Mouse (Mus musculus): ENCODE measurements at regions not wholly inside any gene's neighbourhood (a gene's known extent, or its start where the extent isn't known, plus 50 kb on each side); places are given as distances from the start of the nearest gene placed in this dataset.

DNA sequence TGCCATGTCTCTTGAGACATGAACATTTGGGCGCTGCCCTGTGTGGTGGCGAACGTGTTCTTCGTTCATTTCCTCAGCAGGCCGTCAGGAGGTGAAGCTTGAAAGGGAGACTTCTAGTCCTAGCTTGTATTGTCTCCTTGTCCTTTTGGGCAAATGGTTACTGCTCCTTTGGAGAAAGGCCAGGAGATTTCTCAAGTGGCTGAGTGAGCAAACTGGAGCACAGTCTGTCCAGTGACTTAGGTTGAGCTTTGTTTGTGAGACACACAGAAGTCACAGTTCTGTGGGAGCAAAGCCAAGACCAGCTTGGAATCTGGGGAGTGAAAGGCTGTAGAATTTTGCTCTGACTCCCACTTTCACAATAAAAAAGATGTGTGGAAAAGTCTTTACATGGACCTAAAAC lies 203.3 kb upstream of the Nampt start:
- H3K4me1 ChIP-seq: no peaks in the 10 kb centered on the region
- H3K4me3 ChIP-seq (replicated peaks): no peak overlapping the region
- no peak for ATAC-seq (ENCODE audit: low FRiP score)
- no peak overlapping the region for H3K9ac ChIP-seq (replicated peaks)
- WGBS: 84% methylated on average over 5 of the region's 5 CpGs
- no peaks in the 10 kb centered on the region for H3K27me3 ChIP-seq (replicated peaks)
- no peaks in the 10 kb centered on the region for H3K36me3 ChIP-seq
- no peak overlapping the region for H3K27ac ChIP-seq (replicated peaks)
- no peaks in the 10 kb centered on the region for H3K9me3 ChIP-seq (replicated peaks)
- H3K4me2 ChIP-seq: no peak overlapping the region

DNA sequence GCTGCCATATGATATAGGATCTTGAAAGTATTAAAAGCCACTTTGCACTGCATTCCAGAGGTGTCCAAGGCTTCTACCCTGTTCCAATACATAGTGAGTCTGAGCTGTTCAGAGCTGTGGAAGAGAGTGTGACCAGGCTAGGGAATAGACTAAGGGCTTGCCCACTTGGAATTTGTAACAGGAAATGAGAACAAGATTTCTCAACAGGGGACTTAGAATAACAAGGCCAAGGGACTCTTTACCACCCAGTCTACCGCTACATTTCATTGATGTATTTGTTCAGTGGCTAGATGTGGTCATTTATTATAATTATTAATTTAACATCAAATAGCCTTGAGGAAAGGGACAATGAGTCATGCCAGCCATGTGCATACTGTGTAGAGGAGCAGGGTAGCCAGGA lies 202.3 kb upstream of the Nampt start:
- Histone ChIP-seq H3K9ac (replicated peaks) (no peak overlapping the region), H3K27ac (replicated peaks) (no peak overlapping the region), H3K27me3 (replicated peaks) (no peaks in the 10 kb centered on the region), H3K36me3 (no peaks in the 10 kb centered on the region), H3K4me3 (replicated peaks) (no peak overlapping the region), H3K9me3 (replicated peaks) (no peaks in the 10 kb centered on the region), H3K4me1 (no peaks in the 10 kb centered on the region), H3K4me2 (no peak overlapping the region)
- ATAC-seq (ENCODE audit: low FRiP score): no peak
- WGBS: 72% methylated on average over 1 of the region's 1 CpGs

DNA sequence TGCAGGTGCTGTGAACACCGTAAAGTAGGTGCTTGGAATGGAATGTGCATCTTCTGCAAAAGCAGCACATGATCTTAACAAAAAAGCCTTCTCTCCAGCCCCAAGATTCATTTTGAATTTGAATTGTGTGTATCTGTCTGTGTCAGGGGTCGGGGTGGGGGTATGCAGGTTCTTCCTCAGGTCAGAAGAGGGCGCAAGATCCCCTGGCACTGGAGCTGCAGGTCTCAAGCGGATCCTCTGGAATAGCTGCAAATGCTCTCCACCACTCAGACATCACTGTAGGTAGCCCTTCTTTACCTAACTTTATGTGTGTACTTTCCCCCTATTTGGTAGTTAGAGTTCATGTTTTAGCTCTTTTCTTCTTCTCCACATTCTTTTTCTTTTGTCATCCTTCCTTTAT lies 199.5 kb upstream of the Nampt start:
- WGBS: 70% methylated on average over 4 of the region's 4 CpGs
- no peak for ATAC-seq (ENCODE audit: low FRiP score)
- H3K27ac ChIP-seq (replicated peaks): no peak overlapping the region
- no peaks in the 10 kb centered on the region for H3K36me3 ChIP-seq
- no peaks in the 10 kb centered on the region for H3K9me3 ChIP-seq (replicated peaks)
- no peak overlapping the region for H3K4me3 ChIP-seq (replicated peaks)
- H3K27me3 ChIP-seq (replicated peaks): no peaks in the 10 kb centered on the region
- H3K9ac ChIP-seq (replicated peaks): no peak overlapping the region
- no peaks in the 10 kb centered on the region for H3K4me1 ChIP-seq
- H3K4me2 ChIP-seq: no peak overlapping the region

DNA sequence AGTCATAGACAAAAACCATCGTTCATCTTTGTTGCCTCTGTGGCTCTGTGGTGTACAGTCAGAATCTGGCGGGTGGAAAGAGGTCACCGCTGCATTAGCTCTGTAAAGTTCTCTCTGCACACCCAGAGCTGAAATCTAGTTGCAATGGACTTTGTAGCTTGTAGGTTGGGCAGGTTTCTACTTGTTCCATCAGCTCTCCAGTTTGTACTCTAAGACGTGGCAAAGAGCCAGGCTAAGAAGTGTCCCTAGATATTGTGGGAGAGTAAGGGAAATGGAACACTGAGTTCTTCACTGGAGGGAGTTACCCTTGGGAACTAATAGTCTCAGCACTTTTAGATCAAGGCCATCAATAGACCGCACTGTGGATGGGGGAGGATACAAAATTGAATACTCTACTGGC lies 197.6 kb upstream of the Nampt start:
- 93% methylated on average over 5 of the region's 5 CpGs for WGBS

DNA sequence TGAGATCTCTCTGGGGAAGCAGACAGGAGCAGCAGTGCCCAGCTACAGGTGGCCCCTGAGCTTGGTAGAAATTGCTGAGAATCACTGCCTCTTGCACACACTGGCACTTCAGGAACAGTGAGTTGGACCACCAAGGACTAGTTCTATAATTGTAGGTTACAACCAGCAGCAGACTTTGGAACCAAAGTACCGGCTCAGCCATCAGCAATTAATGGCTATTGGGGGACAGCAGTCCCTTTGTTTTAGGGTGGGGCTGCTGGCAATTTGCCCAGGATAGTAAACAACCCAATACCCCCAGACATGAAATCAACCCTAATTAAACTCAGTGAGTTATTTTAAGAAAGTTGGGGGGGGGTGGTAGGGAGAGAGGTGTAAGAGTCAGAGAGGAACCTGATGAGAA lies 190.8 kb upstream of the Nampt start:
- Histone ChIP-seq H3K4me2 (no peak overlapping the region), H3K9ac (replicated peaks) (no peak overlapping the region), H3K4me1 (no peaks in the 10 kb centered on the region), H3K9me3 (replicated peaks) (no peaks in the 10 kb centered on the region), H3K27ac (replicated peaks) (no peak overlapping the region), H3K27me3 (replicated peaks) (no peaks in the 10 kb centered on the region), H3K36me3 (no peaks in the 10 kb centered on the region), H3K4me3 (replicated peaks) (no peak overlapping the region)
- 26% methylated on average over 1 of the region's 1 CpGs for WGBS
- ATAC-seq (ENCODE audit: low FRiP score): no peak

More for the DNA sequence above, 197.6 kb upstream of the Nampt start:
- H3K9me3 ChIP-seq (replicated peaks): no peaks in the 10 kb centered on the region
- H3K4me3 ChIP-seq (replicated peaks): no peak overlapping the region
- no peak overlapping the region for H3K4me2 ChIP-seq
- no peaks in the 10 kb centered on the region for H3K36me3 ChIP-seq
- no peak for ATAC-seq (ENCODE audit: low FRiP score)
- H3K4me1 ChIP-seq: no peaks in the 10 kb centered on the region
- H3K9ac ChIP-seq (replicated peaks): no peak overlapping the region
- H3K27me3 ChIP-seq (replicated peaks): no peaks in the 10 kb centered on the region
- H3K27ac ChIP-seq (replicated peaks): no peak overlapping the region

DNA sequence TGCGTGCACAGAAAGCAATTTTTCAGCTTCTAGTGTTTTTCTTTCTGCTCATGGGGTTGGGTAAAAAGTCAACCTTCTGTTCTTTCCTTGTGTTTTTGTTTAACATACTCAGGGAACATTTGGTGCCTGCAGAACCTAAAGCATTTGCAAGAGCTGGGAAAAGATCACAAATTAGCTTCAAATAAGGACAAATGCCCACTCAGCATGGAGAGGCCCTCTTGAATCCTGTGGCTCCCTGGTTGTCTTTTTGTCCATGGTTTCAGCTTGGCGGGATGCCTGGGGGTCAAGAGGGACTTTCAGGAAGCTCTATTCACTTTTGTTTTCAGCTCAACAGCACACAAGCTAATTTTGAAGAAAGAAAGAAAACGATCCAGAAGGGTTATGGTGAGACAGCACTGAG lies 186.4 kb upstream of the Nampt start:
- H3K4me2 ChIP-seq: no peak overlapping the region
- no peaks in the 10 kb centered on the region for H3K9me3 ChIP-seq (replicated peaks)
- no peaks in the 10 kb centered on the region for H3K27me3 ChIP-seq (replicated peaks)
- no peak for ATAC-seq (ENCODE audit: low FRiP score)
- WGBS: 38% methylated on average over 3 of the region's 3 CpGs
- H3K27ac ChIP-seq (replicated peaks): no peak overlapping the region
- H3K9ac ChIP-seq (replicated peaks): no peak overlapping the region
- no peak overlapping the region for H3K4me3 ChIP-seq (replicated peaks)
- no peaks in the 10 kb centered on the region for H3K36me3 ChIP-seq
- peaks cover 2% of the 10 kb centered on the region; the same call in 1 of the 2 replicates for H3K4me1 ChIP-seq

DNA sequence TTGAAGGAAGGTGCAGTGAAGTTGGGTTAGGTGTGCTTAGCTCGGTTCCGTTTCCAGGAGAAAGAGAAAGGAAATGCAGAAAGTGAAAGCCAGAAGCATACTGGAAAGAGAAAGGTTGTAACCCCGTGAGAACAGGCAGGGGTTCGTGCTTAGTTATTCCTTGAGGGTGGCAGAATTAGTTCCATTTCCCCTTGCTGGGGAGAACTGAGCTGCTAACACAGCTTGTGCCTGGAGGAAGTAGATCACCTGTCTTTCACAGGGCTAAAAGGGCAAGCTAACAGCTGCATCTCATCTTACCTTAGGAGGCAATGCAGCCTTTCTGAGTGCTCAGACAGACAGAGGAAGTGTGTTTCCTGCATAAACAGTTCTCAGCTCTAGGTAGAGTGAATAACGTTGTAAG lies 184.3 kb upstream of the Nampt start:
- WGBS: 75% methylated on average over 5 of the region's 5 CpGs
- H3K27me3 ChIP-seq (replicated peaks): no peaks in the 10 kb centered on the region
- no peak overlapping the region for H3K9ac ChIP-seq (replicated peaks)

DNA sequence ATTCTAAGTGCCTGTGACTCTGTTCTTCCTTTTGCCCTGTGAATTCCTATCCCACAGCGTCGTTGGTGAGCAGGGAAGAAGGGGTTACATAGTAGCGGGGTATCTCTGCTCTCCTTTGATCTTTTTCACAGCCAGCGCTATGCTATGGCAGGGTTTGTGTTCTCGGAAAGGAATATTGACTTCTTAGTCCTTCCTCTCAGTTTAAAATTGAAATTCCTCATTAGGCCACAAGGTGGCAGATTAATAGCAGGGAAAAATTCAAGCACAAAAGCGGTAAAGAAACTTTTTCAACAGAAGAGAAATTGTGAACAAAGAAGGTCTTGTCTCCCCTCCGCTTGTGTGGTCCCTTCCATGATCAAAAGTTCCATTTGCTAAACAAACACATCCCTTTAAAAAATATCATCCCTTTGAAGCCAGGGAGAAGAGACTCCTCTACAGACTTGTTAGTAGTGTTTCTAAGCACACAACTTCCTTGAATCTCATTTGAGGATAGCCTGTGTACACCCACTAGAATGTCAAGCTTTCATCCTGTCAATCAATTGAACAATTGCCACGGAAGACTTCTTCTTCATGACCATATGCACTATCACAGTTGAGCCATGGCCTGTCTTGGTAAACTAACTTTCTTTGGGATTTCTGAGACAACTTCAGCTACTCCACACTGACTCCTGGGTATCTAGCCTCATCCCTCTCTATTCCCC lies 181.8 kb upstream of the Nampt start:
- H3K36me3 ChIP-seq: no peaks in the 10 kb centered on the region
- H3K9ac ChIP-seq (replicated peaks): no peak overlapping the region
- peaks cover 2% of the 10 kb centered on the region; the same call in 1 of the 2 replicates for H3K4me1 ChIP-seq
- no peaks in the 10 kb centered on the region for H3K27me3 ChIP-seq (replicated peaks)
- no peak overlapping the region for H3K27ac ChIP-seq (replicated peaks)
- peak overlapping the region; percentile 32; the same call in 1 of the 2 replicates for H3K4me2 ChIP-seq
- ATAC-seq (ENCODE audit: low FRiP score): no peak; the same call in 1 of the 2 replicates
- WGBS: 5% methylated on average over 8 of the region's 8 CpGs
- H3K4me3 ChIP-seq (replicated peaks): no peak overlapping the region
- H3K9me3 ChIP-seq (replicated peaks): no peaks in the 10 kb centered on the region

More for the DNA sequence above, 184.3 kb upstream of the Nampt start:
- no peak overlapping the region for H3K4me2 ChIP-seq
- H3K36me3 ChIP-seq: no peaks in the 10 kb centered on the region
- H3K4me3 ChIP-seq (replicated peaks): no peak overlapping the region
- H3K4me1 ChIP-seq: peaks cover 2% of the 10 kb centered on the region; the same call in 1 of the 2 replicates
- no peaks in the 10 kb centered on the region for H3K9me3 ChIP-seq (replicated peaks)
- ATAC-seq (ENCODE audit: low FRiP score): no peak
- no peak overlapping the region for H3K27ac ChIP-seq (replicated peaks)

DNA sequence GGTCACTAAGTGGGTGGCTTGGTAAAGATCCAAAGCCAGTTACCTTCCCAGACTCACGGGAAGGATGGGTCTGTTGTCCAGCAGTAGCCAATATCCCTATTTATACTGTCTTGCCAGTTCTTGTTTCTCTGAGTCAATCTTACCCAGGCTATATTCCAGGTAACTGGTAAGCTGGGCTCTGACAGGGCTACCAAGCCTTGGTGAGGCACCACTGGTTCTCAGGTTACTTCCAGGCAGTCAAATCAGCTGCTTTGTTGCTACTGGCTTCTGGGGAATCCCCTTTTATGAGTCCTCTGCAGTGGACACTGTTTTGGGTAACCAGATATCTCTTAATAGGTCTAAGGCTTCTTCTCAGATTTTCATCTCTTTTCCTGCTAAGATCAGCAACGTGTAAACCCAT lies 178.8 kb upstream of the Nampt start:
- H3K27me3 ChIP-seq (replicated peaks): no peaks in the 10 kb centered on the region
- H3K4me2 ChIP-seq: no peak overlapping the region
- 86% methylated on average over 2 of the region's 2 CpGs for WGBS
- H3K36me3 ChIP-seq: no peaks in the 10 kb centered on the region
- no peak for ATAC-seq (ENCODE audit: low FRiP score)
- peaks cover 2% of the 10 kb centered on the region; the same call in 1 of the 2 replicates for H3K4me1 ChIP-seq
- H3K27ac ChIP-seq (replicated peaks): no peak overlapping the region
- H3K9ac ChIP-seq (replicated peaks): no peak overlapping the region
- no peak overlapping the region for H3K4me3 ChIP-seq (replicated peaks)
- H3K9me3 ChIP-seq (replicated peaks): no peaks in the 10 kb centered on the region

DNA sequence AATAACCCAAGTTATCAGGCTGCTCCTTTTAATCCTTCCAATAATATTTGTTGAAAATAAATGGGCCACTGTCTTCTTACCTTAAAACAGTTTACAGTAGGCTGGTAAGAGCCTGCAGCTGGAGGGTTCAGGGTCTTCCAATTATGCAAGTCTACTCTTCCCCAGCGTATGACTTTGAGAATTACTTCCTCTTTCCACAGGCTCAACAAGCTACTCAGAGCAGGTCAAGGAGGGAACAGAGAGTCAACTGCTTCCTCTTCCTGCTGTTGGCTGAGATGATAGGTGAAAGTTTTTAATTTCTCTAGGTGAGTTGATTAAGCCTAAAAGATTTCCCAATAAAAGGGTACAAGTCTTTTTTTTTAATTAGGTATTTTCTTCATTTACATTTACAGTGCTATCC lies 176.9 kb upstream of the Nampt start:
- H3K27ac ChIP-seq (replicated peaks): no peak overlapping the region
- H3K9ac ChIP-seq (replicated peaks): no peak overlapping the region
- no peaks in the 10 kb centered on the region for H3K36me3 ChIP-seq
- ATAC-seq (ENCODE audit: low FRiP score): no peak
- H3K9me3 ChIP-seq (replicated peaks): no peaks in the 10 kb centered on the region
- WGBS: 90% methylated on average over 1 of the region's 1 CpGs
- H3K4me3 ChIP-seq (replicated peaks): no peak overlapping the region
- H3K4me1 ChIP-seq: no peaks in the 10 kb centered on the region
- H3K4me2 ChIP-seq: no peak overlapping the region
- H3K27me3 ChIP-seq (replicated peaks): no peaks in the 10 kb centered on the region

DNA sequence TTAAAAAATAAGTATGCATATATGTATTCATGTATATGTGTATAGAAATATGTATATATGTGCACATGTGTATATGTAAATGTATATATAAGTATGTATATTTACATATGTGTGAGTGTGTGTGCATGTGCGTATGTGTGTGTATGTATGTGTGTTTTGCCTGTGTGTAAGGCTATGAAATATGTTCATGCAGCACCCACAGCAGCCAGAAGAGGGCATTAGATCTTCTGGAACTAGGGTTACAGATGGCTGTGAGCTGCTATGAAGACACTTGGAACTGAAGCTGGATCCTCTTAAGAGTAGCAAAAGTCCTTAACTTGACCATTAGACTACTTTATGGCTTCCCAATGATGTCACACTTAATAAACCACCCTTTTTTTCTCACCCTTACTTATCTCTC lies 166.2 kb upstream of the Nampt start:
- no peak for ATAC-seq (ENCODE audit: low FRiP score)
- no peak overlapping the region for H3K4me3 ChIP-seq (replicated peaks)
- no peak overlapping the region for H3K9ac ChIP-seq (replicated peaks)
- H3K4me2 ChIP-seq: no peak overlapping the region
- no peaks in the 10 kb centered on the region for H3K4me1 ChIP-seq
- H3K27ac ChIP-seq (replicated peaks): no peak overlapping the region
- WGBS: 97% methylated on average over 1 of the region's 1 CpGs
- no peaks in the 10 kb centered on the region for H3K36me3 ChIP-seq
- no peaks in the 10 kb centered on the region for H3K9me3 ChIP-seq (replicated peaks)
- H3K27me3 ChIP-seq (replicated peaks): no peaks in the 10 kb centered on the region

DNA sequence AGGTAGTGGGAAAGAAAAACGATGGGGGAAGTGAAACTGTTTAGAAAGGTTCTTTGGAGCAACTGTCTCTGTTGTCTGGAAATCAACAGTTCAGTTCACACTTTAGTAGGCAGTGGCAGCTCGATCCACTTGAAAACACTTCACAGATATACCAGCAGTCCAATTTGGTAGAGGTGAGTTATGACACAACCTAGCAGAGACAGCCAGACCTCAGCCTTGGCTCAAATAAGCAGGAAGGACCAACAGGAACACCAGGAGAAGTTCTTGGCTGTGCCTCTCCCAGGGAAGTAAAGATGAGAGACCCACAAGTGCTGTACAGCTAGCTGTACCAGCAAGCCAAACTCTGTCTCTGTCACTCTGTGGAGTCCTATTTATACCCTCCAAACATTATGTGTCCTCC lies 163.2 kb upstream of the Nampt start:
- no peak for ATAC-seq (ENCODE audit: low FRiP score)
- H3K27ac ChIP-seq (replicated peaks): no peak overlapping the region
- 78% methylated on average over 2 of the region's 2 CpGs for WGBS

More for the DNA sequence above, 163.2 kb upstream of the Nampt start:
- H3K36me3 ChIP-seq: no peaks in the 10 kb centered on the region
- no peaks in the 10 kb centered on the region for H3K9me3 ChIP-seq (replicated peaks)
- no peaks in the 10 kb centered on the region for H3K4me1 ChIP-seq
- H3K4me3 ChIP-seq (replicated peaks): no peak overlapping the region
- no peak overlapping the region for H3K4me2 ChIP-seq
- H3K9ac ChIP-seq (replicated peaks): no peak overlapping the region
- H3K27me3 ChIP-seq (replicated peaks): no peaks in the 10 kb centered on the region

Data from neural tube, embryonic 15.5 days (tissue).